Mouse (Mus musculus): ENCODE data around the gene Il17rc.

Gene Il17rc

GRCm38 (mm10) chr6:113471297-113471936, at the start of gene Il17rc:
Gene Il17rc, plus strand, starts transcription at chr6:113471427.
- DNase-seq (ENCODE audit: low spot score in 2 of 2): no peak

GRCm38 (mm10) chr6:113423000-113423399, 48.2 kb upstream of the Il17rc start:
- no peak for DNase-seq (ENCODE audit: low spot score in 2 of 2)

- no peak for DNase-seq (ENCODE audit: low spot score in 2 of 2)
Measured at GRCm38 (mm10) chr6:113424187-113424586, 47.0 kb upstream of the Il17rc start.

GRCm38 (mm10) chr6:113426696-113427095, 44.5 kb upstream of the Il17rc start:
- DNase-seq (ENCODE audit: low spot score in 2 of 2): no peak

GRCm38 (mm10) chr6:113427397-113427796, 43.8 kb upstream of the Il17rc start:
- peak in 1 of 2 experiments; percentile 69 for DNase-seq (ENCODE audit: low spot score in 2 of 2)

- no peak for DNase-seq (ENCODE audit: low spot score in 2 of 2)
Measured at GRCm38 (mm10) chr6:113428006-113428405, 43.2 kb upstream of the Il17rc start.

GRCm38 (mm10) chr6:113429965-113430364, 41.3 kb upstream of the Il17rc start:
- DNase-seq (ENCODE audit: low spot score in 2 of 2): no peak

GRCm38 (mm10) chr6:113430846-113431245, 40.4 kb upstream of the Il17rc start:
- no peak for DNase-seq (ENCODE audit: low spot score in 2 of 2)

GRCm38 (mm10) chr6:113431801-113432200, 39.4 kb upstream of the Il17rc start:
- no peak for DNase-seq (ENCODE audit: low spot score in 2 of 2)

- no peak for DNase-seq (ENCODE audit: low spot score in 2 of 2)
Measured at GRCm38 (mm10) chr6:113433661-113434060, 37.6 kb upstream of the Il17rc start.

- no peak for DNase-seq (ENCODE audit: low spot score in 2 of 2)
Measured at GRCm38 (mm10) chr6:113434691-113435090, 36.5 kb upstream of the Il17rc start.

- DNase-seq (ENCODE audit: low spot score in 2 of 2): no peak
Measured at GRCm38 (mm10) chr6:113435664-113436205, 35.5 kb upstream of the Il17rc start, which contains the start of gene Cidec. Gene Cidec, minus strand, starts transcription at chr6:113435760.

GRCm38 (mm10) chr6:113437135-113437534, 34.1 kb upstream of the Il17rc start:
- no peak for DNase-seq (ENCODE audit: low spot score in 2 of 2)

GRCm38 (mm10) chr6:113438721-113439430, 32.4 kb upstream of the Il17rc start:
- no peak for DNase-seq (ENCODE audit: low spot score in 2 of 2)

- no peak for DNase-seq (ENCODE audit: low spot score in 2 of 2)
Measured at GRCm38 (mm10) chr6:113440686-113441085, 30.5 kb upstream of the Il17rc start.

GRCm38 (mm10) chr6:113441147-113441680, 30.0 kb upstream of the Il17rc start:
- DNase-seq (ENCODE audit: low spot score in 2 of 2): peak; percentile 62 to 81

- DNase-seq (ENCODE audit: low spot score in 2 of 2): no peak
Measured at GRCm38 (mm10) chr6:113442087-113442441, 29.2 kb upstream of the Il17rc start.

- peak; percentile 62 to 85 for DNase-seq (ENCODE audit: low spot score in 2 of 2)
Measured at GRCm38 (mm10) chr6:113442442-113443090, 28.7 kb upstream of the Il17rc start, which contains the start of gene Jagn1. Gene Jagn1, plus strand, starts transcription at chr6:113442569.

GRCm38 (mm10) chr6:113443091-113443490, 28.1 kb upstream of the Il17rc start:
- DNase-seq (ENCODE audit: low spot score in 2 of 2): no peak

- DNase-seq (ENCODE audit: low spot score in 2 of 2): no peak
Measured at GRCm38 (mm10) chr6:113444207-113444965, 26.8 kb upstream of the Il17rc start.

- DNase-seq (ENCODE audit: low spot score in 2 of 2): peak in 1 of 2 experiments; percentile 45
Measured at GRCm38 (mm10) chr6:113447639-113448038, 23.6 kb upstream of the Il17rc start.

Data from cerebellum, postnatal 4 days (tissue).